Mouse (Mus musculus): ENCODE measurements around the gene Ankrd65. TPM values are rescaled to one million over a fixed set of nuclear protein-coding genes. Genes with fewer than 3 reads are reported as not detected.
"Not testable (repeated sequence)": the region's sequence is repeated elsewhere in the genome, so short reads cannot be mapped to it uniquely, and the experiment has no call there.

The Ankrd65 gene
- polyA plus RNA-seq, 1 experiment, result not detected

GRCm38 (mm10) chr4:155779498-155779897, 10.7 kb upstream of the Ankrd65 start:
- no peak for TF ChIP-seq POLR2A (IDR thresholded peaks at IDR 0.05; ENCODE audit: borderline replicate concordance, control insufficient read depth, low read depth, low read length)
- no peak for TF ChIP-seq CTCF (IDR thresholded peaks at IDR 0.05; ENCODE audit: control insufficient read depth, insufficient read depth, low read length)
- H3K4me1 ChIP-seq (ENCODE audit: control insufficient read depth, insufficient read depth, low read length), result peaks cover under 1% of the 10 kb centered on the region
- 87% methylated on average over 4 of the region's 4 CpGs for whole genome bisulfite sequencing

GRCm38 (mm10) chr4:155780895-155781294, 9.3 kb upstream of the Ankrd65 start:
- no peak for TF ChIP-seq CTCF (IDR thresholded peaks at IDR 0.05; ENCODE audit: control insufficient read depth, insufficient read depth, low read length)
- no peak overlapping the region for H3K27ac ChIP-seq (ENCODE audit: control insufficient read depth, insufficient read depth, low read depth, low read length, poor library complexity)
- WGBS, result 65% methylated on average over 6 of the region's 6 CpGs
- no peak overlapping the region for H3K4me3 ChIP-seq (replicated peaks; ENCODE audit: control insufficient read depth, low read depth, low read length)
- H3K4me1 ChIP-seq (ENCODE audit: control insufficient read depth, insufficient read depth, low read length), result no peaks in the 10 kb centered on the region

More at GRCm38 (mm10) chr4:155779498-155779897, 10.7 kb upstream of the Ankrd65 start:
- H3K27ac ChIP-seq (ENCODE audit: control insufficient read depth, insufficient read depth, low read depth, low read length, poor library complexity), result no peak overlapping the region
- H3K4me3 ChIP-seq (replicated peaks; ENCODE audit: control insufficient read depth, low read depth, low read length), result no peak overlapping the region

GRCm38 (mm10) chr4:155783486-155784080, 6.7 kb upstream of the Ankrd65 start:
- H3K4me1 ChIP-seq (ENCODE audit: control insufficient read depth, insufficient read depth, low read length), result no peaks in the 10 kb centered on the region
- TF ChIP-seq POLR2A (IDR thresholded peaks at IDR 0.05; ENCODE audit: borderline replicate concordance, control insufficient read depth, low read depth, low read length), result no peak
- H3K4me3 ChIP-seq (replicated peaks; ENCODE audit: control insufficient read depth, low read depth, low read length), result peak overlapping the region; percentile 12
- no peak overlapping the region for H3K27ac ChIP-seq (ENCODE audit: control insufficient read depth, insufficient read depth, low read depth, low read length, poor library complexity)
- 39% methylated on average over 16 of the region's 16 CpGs for WGBS

GRCm38 (mm10) chr4:155784081-155784701, 6.0 kb upstream of the Ankrd65 start:
- H3K4me1 ChIP-seq (ENCODE audit: control insufficient read depth, insufficient read depth, low read length), result no peaks in the 10 kb centered on the region
- WGBS, result under 1% methylated on average over 52 of the region's 52 CpGs
- H3K27ac ChIP-seq (ENCODE audit: control insufficient read depth, insufficient read depth, low read depth, low read length, poor library complexity), result peak overlapping the region; percentile 81
- peak overlapping the region; percentile 58 for H3K4me3 ChIP-seq (replicated peaks; ENCODE audit: control insufficient read depth, low read depth, low read length)
- TF ChIP-seq POLR2A (IDR thresholded peaks at IDR 0.05; ENCODE audit: borderline replicate concordance, control insufficient read depth, low read depth, low read length), result peak; percentile 23; the same call in 1 of the 2 replicates
- TF ChIP-seq CTCF (IDR thresholded peaks at IDR 0.05; ENCODE audit: control insufficient read depth, insufficient read depth, low read length), result peak; percentile 52

- no peak overlapping the region for H3K27ac ChIP-seq (ENCODE audit: control insufficient read depth, insufficient read depth, low read depth, low read length, poor library complexity)
- TF ChIP-seq POLR2A (IDR thresholded peaks at IDR 0.05; ENCODE audit: borderline replicate concordance, control insufficient read depth, low read depth, low read length) (no peak), CTCF (IDR thresholded peaks at IDR 0.05; ENCODE audit: control insufficient read depth, insufficient read depth, low read length) (no peak)
- 73% methylated on average over 10 of the region's 10 CpGs for WGBS
- H3K4me3 ChIP-seq (replicated peaks; ENCODE audit: control insufficient read depth, low read depth, low read length), result no peak overlapping the region
- H3K4me1 ChIP-seq (ENCODE audit: control insufficient read depth, insufficient read depth, low read length), result no peaks in the 10 kb centered on the region
Observed at GRCm38 (mm10) chr4:155785246-155785645, 5.0 kb upstream of the Ankrd65 start.

GRCm38 (mm10) chr4:155785819-155786218, 4.4 kb upstream of the Ankrd65 start, which contains the start of gene Tmem88b:
Gene Tmem88b, minus strand, starts transcription at chr4:155785874.
- Histone ChIP-seq H3K4me1 (ENCODE audit: control insufficient read depth, insufficient read depth, low read length) (no peaks in the 10 kb centered on the region), H3K4me3 (replicated peaks; ENCODE audit: control insufficient read depth, low read depth, low read length) (peak within 1 kb of the TSS; percentile 58), H3K27ac (ENCODE audit: control insufficient read depth, insufficient read depth, low read depth, low read length, poor library complexity) (no peak within 1 kb of the TSS)
- WGBS, result 66% methylated on average over 5 of the region's 5 CpGs
- no peak for TF ChIP-seq POLR2A (IDR thresholded peaks at IDR 0.05; ENCODE audit: borderline replicate concordance, control insufficient read depth, low read depth, low read length)
- TF ChIP-seq CTCF (IDR thresholded peaks at IDR 0.05; ENCODE audit: control insufficient read depth, insufficient read depth, low read length), result no peak

GRCm38 (mm10) chr4:155788300-155788699, 1.9 kb upstream of the Ankrd65 start:
- H3K27ac ChIP-seq (ENCODE audit: control insufficient read depth, insufficient read depth, low read depth, low read length, poor library complexity), result peak overlapping the region; percentile 80
- H3K4me3 ChIP-seq (replicated peaks; ENCODE audit: control insufficient read depth, low read depth, low read length), result no peak overlapping the region
- 24% methylated on average over 3 of the region's 3 CpGs for WGBS
- no peaks in the 10 kb centered on the region for H3K4me1 ChIP-seq (ENCODE audit: control insufficient read depth, insufficient read depth, low read length)
- no peak for TF ChIP-seq CTCF (IDR thresholded peaks at IDR 0.05; ENCODE audit: control insufficient read depth, insufficient read depth, low read length)
- TF ChIP-seq POLR2A (IDR thresholded peaks at IDR 0.05; ENCODE audit: borderline replicate concordance, control insufficient read depth, low read depth, low read length), result no peak

- H3K4me3 ChIP-seq (replicated peaks; ENCODE audit: control insufficient read depth, low read depth, low read length); H3K27ac ChIP-seq (ENCODE audit: control insufficient read depth, insufficient read depth, low read depth, low read length, poor library complexity); H3K4me1 ChIP-seq (ENCODE audit: control insufficient read depth, insufficient read depth, low read length): not testable (repeated sequence)
- 74% methylated on average over 4 of the region's 4 CpGs for WGBS
Observed at GRCm38 (mm10) chr4:155788833-155789232, 1.4 kb upstream of the Ankrd65 start.

All from bone marrow, adult 2 months (tissue).